Mouse (Mus musculus) adrenal gland, adult (tissue): ENCODE data around the gene Hdac5.

Experiments
- DNase-seq, 2 experiments: peaks; one replicate each; pipeline ENCODE4 v3.0.0; 2022 to 2023; ENCODE audit warnings: low spot score in 1 of 2; ENCODE audit not compliant: inconsistent age in 2 of 2

Hdac5 gene

GRCm38 (mm10) chr11:102216056-102216885, 13.7 kb downstream of the Hdac5 start:
- DNase-seq = peak; percentile 81 to 82

DNA sequence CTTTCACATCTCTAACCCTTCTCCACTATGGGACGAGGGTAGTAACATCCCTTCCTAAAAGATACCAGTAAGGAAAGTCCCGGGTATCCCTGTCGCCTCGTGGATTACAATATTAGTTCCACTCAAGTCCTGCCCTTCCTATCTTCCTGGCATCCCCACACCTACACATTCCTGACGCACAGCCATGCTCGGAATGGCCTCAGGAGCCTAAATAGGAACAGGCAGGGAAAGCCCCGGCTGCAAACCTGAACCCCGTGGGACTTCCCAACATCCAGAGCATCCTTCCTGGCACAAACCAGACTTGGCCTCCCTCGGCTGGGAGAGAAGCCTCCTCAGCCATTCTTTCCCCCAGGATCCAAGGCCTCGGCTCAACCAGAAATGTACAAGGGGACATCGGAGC, 14.5 kb downstream of the Hdac5 start:
- peak in 1 of 2 experiments; percentile 41 for DNase-seq

DNA sequence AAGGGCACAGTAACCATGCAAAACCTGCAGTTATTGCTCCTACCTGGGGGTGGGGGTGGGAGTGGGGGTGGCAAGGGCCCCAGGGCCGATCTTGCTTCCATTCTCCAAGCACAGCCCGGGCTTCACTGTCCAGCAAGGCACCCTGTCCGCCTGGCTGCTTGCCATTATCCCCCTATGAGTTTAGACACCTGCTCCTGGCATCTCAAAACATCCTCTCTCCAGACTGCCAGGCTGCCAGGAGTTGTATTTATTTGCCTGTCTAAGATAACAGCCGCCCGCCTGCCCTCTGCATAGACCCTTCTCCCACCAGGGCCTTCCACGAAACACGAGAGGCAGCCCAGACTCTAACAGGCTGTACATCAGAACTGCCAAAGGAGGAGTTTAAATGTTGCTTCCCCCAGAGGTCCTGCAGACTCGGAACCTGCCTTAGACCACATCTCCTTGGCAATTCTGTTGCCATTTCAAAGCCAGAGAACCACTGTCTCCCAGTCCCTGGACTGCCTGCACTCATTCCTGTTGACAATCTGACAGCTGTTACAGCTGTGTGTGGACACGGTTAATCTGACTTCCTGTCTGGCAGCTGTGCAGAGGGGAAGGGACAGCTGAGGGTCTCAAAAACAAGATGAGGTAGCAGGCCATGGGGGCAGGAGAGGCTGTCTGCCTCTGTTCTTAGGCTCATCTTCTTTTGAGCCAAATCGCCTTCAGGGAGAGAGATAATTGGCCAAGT, 15.4 kb downstream of the Hdac5 start:
- peak in 1 of 2 experiments; percentile 39 for DNase-seq

DNA sequence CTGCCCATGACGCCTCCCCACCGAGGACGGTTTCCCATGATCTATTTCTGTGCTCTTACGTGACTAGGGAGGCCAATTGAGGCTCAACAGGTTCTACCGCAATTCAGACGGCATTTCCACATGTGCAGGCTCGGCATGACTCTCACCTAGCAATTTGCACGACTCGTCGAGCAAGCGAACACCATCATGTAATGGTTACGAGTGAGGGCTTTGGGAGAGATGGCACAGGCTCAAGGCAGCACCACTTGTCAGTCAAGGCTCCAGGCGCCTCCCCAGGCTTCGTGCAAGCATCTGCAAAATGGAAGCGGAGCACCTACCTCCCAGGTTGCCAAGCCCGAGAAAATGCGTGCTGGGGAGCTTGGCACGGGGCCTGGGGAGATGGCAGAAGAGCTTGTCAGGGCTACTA, 18.0 kb downstream of the Hdac5 start:
- no peak for DNase-seq

DNA sequence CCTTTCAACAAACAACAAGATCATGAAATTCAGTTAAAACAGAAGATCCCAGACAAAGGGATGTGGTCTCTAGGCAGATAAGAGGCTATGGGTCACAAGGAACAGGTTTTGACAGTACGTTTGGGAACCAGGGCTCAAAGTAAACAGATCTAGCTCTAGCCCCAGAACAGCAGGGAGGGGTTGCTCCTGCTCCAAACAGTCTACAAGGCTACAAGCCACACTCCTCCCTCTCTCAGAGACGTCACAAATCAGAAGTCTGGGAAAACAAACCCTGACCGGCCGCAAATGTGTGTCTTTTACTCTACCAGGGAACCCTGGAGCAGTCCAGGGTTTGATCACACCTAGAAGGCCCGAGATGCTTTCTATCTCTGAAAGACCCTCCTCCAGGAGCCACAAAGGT, 19.0 kb downstream of the Hdac5 start:
- no peak for DNase-seq

DNA sequence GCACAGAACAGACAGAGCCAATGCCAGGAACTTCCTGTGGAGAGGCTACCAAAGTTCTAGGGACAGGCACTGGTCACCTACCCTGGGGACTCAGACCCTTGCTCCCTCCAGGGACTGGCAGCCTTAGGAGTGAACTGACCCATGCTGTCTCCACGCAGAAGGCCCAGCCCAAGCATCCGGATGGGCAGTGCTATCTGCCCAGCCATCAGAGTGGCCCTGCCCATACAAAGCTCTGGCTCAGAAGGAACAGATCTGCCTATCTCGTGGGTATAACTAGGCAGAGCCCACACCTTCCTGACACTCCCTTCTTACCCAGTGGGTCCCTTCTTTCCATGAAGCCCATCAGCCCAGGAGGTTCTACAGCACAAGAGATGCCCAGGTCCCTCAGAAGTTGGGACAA, 19.8 kb downstream of the Hdac5 start:
- no peak for DNase-seq

DNA sequence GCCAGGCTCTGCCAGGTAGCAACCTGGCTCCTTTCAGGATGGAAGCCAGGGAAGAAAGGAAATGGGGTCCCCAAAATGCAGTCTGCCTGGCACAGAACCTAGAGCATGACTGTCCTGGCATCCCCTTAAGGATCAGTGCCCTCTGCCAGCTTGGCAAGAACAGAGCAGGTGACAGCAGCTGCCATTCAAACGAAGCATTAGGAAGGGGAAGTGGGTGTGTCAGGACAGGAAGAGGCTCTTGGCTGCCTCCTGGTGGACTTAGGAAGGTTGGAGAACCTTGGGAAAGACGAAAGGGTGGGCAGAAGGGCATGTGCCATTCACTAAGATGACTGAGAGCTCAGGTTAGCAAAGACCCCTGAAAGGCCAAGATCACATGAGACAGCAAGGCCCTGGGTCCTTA, 20.2 kb downstream of the Hdac5 start:
- peak in 1 of 2 experiments; percentile 54 for DNase-seq

DNA sequence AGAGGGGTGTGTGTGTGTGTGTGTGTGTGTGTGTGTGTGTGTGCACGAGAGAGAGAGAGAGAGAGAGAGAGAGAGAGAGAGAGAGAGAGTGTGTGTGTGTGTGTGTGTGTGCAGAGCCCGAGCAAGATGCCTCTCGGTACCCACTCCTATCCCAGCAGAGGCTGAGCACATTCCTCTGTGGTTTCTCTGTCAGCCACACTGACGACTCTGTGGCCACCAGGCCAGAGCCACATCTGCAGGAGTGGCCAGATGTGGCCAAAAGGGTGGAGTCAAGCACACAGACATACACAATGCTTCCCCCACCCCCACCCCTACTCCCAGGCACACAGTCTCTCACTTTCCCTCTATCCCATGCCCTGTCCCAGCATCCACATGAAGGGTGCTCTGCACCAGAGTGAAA, 21.1 kb downstream of the Hdac5 start:
- no peak for DNase-seq

GRCm38 (mm10) chr11:102207825-102208777, 21.9 kb downstream of the Hdac5 start:
- DNase-seq = no peak

DNA sequence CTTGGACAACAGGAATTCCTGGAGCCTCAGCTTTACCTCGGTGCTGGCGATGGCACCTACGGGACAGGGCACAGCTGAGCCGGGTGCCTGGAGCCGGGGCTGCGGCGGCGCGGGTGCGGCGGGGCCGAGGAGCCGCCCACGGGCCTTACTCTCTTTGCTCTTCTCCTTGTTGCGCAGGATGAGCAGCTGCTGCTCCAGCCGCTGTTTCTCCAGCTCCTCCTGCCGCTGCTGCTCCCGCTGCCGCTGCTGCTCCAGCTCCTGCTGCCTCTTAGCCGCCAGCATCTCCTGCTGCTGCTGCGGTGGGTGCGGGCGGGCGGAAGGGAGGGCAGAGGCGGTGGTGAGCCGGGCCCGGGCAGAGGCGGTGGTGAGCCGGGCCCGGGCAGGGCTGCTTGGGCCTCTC, 23.5 kb downstream of the Hdac5 start:
- no peak for DNase-seq

DNA sequence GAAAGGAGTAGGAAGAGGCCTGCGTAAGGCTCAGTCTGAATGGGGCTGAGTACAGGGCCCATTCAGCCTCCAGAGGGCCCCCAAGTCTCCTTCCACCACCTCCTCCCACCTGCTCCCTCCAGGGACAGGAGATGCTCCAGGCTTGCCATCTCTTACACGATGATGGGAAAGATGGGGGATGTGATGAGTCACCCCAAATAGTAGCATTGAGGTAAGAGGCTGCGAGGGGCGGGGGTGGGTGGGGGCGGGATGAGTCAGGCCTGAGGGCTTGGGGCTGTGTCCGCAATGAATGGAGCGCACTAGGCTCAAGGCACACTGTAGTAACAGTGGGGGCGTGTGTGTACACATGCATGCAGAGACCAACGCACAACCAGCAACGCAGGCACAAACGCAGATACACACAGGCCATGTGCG, 28.6 kb downstream of the Hdac5 start:
- no peak for DNase-seq

DNA sequence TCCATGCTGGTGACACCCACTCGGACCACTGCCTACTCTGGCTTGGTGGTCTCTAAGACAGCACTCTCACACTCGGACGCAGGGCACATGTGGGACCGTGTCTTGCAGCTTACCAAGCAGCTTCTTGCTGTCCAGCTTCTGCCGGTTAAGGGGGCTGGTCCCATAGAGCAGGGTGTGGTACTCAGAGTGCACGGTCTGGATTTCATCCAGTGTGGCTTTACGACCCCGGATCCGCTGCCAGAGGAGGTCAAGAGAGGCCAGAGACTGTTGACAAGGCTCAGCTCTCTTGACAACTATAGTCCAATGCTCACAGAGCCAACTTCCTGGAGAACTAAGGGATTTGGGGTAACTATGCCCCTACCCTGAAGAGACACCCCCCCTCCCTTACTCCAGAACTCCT, 30.1 kb downstream of the Hdac5 start:
- no peak for DNase-seq

GRCm38 (mm10) chr11:102198245-102198644, 31.7 kb downstream of the Hdac5 start:
- DNase-seq = no peak

DNA sequence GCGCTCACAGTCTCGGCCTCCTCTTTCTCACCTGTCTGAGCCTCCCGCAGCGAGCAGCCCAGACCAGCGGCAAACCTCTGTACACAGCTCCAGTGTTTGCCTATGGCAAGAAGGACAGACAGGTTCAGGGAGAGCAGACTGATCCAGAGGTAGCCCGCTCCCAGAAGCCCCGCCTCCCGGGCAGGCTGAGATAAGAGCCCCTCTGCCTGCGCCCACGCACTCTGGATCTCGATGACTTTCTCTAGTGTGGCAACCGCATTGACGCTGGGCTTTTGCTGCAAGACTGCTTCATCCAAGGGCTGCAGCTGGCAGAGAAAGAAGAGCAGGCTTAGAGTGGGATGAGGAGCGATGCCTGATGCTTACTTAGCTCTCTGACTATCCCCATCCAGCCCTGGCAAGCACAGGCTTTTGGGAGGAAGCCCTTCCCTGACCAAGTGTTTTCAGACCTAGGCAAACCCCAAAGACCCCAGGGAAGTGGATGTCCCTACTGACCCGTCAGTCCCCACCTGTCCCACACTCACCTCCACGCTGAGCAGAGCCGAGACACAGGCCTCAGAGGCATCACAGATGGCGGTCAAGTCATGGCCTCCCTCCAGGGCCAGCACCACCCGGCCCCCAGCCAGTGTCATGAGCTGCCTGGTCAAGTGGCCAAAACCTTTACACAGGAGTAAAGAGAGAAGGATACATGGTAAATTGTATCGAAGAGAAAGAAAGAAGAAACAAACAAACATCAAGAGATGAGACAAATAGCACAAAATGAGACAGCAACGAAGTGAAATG, 33.8 kb downstream of the Hdac5 start:
- no peak for DNase-seq

DNA sequence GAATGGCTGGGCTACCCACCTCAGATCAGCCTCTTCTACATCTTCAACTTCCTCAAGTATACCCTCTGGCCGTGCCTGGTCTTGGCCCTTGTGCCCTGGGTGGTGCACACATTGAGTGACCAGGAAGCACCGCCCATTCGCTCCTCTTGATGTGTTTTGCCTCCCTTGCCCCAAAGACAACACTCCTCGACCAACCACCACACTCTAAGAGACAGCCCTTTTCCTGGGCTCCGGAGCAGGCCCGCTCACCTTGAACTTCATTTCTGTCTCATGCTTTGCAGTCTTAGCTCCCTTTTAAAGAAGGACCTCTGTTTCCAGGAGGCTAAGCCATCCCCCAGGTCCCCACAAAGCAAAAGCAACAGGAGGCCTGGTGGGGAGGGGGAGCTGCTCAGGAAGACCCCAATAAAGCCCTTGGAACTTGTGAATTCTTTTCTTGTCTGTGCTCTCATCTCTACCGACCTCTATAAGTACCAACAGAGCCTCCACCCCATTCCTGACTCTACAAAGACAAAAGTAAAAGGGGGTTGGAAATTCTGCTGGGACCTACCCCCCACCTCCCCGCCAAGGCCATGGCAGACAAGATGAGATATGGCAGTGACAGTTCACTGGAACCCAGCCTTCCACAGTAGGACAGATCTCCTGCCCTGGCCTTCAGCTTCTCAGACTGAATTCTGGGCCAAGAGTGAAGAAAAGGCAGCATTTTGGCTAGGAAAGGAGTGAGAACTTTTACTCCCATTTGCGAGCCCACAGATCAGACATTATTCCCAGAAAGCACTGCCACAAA, 36.1 kb downstream of the Hdac5 start:
- peak; percentile 85 to 92 for DNase-seq

- DNase-seq = no peak
These were observed 39.1 kb downstream of the Hdac5 start for GRCm38 (mm10) chr11:102190848-102191247.

DNA sequence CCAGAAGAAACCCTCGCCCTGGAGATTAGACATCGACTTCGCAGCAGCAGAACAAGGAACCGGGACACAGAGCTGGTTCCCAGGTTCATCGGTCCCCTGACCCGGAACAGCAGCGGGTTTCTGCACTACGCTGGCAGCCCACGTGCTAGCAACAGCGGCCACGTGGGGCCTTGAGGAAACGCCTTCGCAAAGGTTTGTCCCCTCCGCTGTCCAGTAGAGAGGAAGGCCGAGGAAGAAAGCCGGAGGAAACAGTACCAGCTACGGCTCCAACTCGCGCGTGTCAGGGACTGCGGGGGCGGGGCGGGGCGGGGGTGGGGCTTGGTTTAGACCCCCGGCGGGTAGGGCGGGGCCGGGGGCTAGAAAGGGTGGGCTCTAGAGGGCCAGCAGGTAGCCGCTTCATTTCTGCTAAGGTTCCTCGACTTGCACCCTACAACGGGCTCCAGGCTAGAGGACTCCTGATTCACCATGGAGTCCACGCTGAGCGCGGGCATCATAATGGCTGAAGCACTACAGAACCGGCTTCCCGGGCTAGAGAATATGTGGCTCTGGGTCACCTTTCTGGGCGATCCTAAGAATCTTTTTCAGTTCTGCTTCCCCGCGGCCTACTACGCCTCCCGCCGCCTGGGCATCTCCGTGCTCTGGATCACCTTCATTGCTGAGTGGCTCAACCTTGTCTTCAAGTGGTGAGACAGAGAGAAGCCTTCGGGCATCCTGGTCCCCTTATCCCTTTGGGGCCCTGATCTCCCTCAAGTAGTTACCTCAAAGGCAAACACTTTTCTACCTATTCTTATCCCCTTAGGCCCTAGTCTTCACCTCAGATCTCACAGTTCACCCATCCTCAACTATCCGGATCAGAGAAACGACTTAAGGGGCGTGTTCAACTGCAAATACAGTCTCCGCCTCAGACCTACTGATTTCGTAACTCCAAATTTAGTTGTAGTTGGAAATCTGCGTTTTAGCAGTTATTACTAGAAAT, 40.2 kb downstream of the Hdac5 start, which contains the start of gene G6pc3:
Gene G6pc3, plus strand, starts transcription at position 160 of the 976 bp plus-strand sequence.
- peak; percentile 94 to 98 for DNase-seq

- peak in 1 of 2 experiments; percentile 39 for DNase-seq
These were observed 41.0 kb downstream of the Hdac5 start for GRCm38 (mm10) chr11:102188980-102189379.
